Mouse (Mus musculus): ENCODE data around the gene Ripor3.
"Not testable (repeated sequence)": the region's sequence is repeated elsewhere in the genome, so short reads cannot be mapped to it uniquely, and the experiment has no call there.

The Ripor3 gene

DNA sequence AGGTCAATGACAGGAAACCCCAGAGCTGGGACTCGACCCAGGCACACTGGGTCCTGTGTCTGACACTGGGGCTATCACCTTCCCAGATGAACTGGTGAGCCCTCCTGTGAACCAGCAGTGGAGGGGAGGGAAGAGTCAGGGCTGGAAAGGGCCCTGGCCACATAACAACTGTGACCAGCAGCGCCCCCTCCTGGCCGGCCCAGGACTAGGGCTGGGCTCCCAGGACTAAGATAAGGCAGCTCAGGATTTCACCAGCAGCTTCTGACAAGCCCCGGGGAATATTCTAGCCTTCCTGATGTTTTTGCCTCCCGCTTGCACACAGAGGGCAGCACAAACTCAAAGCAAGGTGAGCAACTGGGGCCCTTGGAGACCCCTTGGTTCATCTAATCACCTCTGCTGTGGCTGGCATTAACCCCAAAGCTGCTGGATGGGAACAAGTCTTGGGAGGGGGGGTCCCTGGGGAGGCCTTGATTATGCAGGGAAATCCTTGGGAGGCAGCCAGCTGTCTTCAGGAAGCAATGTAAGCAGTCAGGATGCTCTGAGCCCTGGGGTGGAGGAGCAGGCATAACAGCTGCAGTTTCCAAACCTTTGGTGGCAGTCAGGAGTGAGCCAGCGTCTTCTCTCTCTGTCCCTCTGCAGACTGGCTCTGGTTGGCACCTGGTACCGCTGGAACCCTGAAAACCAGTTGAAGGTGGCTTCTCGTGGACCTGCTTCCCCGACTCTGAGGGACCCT, at the start of gene Ripor3:
Gene Ripor3 (minus strand): TSS at position 683 of the 733 bp plus-strand sequence.
- peak; percentile 68 to 82 for DNase-seq

DNA sequence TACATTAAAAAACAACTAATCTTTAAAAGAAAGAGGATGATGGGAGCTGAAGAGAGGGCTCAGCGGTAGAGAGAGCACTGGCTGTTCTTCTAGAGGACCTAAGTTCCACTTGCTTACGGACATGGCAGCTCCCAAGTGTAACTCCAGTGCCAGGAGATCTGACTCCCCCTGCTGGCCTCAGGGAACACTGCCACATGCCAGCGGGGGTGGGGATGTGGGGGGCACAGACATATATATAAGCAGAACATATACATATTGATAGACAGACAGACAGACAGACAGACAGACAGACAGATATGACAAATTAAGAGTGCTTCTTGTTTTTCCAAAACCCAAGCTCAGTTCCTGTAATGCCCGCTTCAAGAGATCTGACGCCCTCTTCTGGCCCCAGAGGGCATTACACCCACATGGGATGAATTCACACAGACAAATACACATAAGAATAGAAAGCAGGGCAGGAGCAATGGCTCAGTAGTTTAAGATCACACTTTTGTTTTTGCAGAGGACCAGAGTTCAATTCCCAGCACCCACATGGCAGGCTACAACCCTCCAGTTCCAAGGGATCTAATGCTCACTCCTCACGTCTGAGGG, 48.9 kb upstream of the Ripor3 start:
- DNase-seq: no peak

DNA sequence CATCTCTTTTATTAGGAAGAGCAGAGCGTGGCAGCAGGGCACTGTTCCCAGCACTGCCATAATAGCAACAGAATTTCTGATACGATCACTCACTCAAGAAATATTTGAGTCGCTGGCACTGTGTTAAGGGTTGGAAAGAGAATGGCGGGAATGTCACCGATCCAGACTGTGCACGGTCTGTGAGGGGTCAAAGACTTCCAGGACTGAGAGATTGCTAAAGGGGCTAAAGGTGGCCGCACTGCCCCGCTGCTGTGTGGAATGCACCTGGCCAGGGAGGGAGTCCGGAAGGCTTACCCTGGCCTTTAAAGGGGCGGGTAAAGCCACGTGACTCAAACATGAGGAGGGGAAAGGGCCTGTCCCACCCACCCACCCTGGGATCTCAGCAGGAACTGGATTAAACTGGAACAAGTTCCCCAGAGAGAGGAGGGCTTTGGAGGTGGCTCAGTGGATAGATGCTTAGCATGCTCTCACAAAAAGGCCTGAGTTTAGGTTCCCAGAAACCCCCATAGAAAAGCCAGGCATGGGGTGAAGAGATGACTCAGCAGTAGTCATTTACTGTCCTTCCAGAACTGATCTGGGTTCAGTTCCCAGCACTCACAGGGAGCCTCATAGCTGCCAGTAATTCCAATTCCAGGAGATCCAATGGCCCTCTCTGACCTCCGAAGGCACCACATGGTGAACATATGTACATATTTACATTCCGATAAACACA, 48.2 kb upstream of the Ripor3 start:
- no peak for DNase-seq

DNA sequence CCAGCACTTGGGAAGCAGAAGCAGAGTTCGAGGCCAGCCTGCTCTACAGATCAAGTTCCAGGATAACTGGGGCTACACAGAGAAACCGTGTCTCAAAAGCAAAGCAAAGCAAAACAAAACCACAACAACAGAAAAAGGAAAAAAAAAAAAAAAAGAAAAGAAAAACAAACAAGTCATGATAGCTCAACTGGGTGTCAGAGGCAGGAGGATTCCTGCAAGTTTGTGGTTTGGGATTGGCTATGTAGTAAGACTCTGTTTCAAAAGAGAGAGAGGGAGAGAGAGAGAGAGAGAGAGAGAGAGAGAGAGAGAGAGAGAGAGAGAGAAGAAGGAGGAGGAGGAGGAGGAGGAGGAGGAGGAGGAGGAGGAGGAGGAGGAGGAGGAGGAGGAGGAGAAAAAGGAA, 47.5 kb upstream of the Ripor3 start:
- DNase-seq: not testable (repeated sequence)

DNA sequence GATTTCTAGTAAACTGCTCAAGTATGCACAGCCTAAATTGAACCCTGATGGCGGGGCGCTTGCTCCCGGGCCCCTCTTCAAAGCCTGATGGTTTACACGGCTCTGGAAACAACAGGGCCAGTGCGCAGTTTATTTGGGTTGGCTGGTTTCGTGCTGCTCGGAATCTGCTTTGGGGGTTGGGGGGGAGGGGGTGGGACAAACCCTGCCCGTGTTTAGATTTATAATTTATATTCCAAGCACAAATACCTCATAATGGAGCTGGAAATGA, 46.2 kb upstream of the Ripor3 start:
- no peak for DNase-seq

DNA sequence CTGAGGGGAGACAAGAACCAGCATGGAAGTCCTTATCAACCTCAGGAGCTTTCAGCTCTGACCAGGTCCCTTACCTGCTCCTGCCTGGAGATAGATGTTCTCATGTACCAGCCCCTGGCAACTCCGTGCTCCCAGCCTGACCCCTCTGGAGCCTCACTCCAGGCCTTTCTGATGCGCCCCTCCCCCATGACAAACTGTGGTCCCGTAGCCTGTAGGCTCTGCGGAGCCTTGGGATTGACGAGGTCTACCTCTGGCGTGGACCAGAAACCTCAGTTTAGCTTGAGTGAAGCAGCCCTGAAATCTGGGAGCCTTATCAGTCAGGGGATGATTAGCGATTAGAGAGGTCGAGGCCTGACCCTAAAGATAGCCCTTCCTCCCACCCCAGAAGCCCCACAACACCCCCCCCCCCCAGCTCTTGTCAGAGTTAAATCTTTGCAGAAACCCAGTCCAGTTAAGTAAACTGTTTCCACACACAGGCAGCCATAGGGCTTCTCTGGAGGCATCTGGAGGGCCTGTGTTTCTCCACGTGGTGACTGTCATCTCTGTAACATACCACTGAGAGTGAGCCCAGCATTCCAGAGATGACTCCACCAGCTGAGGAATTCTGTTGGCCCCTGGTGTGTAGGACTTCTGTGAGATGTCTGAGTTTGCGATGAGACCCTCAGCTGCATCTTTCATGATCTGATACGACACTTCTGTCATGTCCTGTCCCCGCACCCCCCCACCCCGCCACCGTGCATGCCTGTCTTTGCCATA, 45.7 kb upstream of the Ripor3 start:
- no peak for DNase-seq

DNA sequence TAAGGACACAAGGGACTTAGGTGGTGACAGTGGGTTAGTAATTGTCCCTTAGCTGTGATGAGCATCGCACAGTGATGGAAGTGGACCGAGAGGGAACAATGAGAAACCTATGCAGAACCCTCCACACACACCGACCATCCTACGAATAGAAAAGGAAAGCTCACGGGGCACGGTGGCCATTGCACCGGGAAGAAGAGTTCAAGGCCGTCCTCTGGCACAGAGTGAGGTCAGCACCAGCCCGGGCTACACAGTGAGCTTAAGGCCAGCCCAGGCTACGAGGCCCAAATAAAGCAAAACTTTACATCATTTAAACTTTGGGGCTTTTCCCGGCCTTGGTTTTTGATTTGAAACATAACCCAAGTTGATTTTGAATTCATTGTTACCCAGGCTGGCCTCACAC, 43.7 kb upstream of the Ripor3 start:
- no peak for DNase-seq

DNA sequence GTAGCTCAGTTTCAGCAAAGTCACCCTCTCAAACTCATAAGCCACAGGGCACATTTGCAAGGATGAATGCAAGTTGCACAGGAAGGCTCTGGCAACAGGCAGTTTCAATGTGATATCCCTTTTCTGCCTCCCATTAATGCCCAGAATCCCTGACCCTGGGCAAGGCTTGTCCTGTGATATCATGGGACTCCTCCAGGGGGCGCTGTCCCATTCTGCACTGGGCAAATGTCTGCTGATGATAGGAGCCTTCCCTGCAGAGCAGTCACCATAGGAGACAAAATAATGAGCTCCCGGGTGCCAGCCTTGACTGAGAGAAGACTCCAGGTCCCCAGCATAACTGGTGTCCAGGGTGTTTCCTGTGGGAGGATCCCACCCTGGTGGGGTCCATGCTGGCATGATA, 42.3 kb upstream of the Ripor3 start:
- DNase-seq: peak; percentile 55 to 77

DNA sequence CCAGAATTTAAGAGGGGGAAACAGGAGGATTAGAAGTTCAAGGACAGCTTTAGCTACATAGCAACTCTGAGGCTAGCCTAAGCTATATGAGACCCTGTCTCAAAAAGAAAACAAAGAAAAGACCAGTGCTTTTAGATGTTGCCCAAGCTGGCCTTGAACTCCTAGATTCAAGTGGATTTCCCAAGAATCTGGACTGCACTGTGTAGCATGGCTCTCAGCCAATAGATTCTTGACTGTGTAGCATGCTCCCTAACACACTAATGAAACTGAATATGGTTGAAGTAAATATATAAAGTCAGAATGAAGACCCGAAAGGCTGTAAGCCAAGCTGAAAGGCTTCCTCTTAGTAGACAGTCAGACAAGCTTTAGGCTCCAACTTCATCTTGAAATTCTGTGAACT, 41.7 kb upstream of the Ripor3 start:
- DNase-seq: no peak

DNA sequence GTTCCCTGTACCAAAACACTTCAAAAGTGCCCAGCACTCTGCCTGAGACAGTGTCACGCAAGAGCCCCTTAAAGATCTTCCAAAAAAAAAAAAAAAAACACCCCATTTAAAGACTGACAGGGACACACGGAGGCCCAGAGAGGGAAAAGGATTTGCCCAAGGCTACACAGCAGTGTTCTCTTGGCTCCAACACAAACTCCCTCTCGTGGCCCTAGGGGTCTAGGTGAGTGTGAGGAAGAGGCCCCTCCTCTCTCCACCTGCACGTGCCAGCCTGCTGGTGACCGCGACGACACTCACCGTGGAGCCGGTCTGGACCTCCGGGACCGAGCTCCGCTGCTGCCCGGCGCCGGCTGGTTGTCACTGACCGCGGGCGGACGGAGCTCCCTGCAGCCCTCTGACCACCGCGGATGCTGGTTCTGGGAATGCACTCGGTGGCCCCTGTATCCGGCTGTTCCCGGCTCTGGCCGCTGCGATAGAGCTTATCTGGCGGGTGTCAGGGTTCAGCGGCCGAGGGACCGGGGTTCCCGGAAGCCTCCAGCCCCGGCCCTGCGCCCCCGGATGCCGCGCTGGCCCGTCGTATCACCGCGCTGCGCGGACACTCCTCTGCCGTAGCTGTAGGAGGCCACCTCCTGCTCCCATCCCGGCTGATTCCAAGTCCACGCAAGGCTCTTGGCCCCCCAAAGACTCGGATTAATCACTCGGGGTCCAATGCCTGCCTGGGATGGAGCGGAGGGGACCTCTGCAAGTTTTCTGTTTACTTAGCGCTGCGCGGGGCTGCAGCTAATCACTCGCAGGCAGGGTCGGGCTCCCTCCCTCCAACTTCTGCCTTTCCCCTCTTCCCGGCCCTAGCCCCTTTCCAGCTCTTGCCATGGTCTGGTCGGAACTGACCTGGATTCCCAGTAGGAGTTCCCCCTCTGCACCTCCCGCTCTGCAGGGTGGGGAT, 39.9 kb upstream of the Ripor3 start:
- DNase-seq: peak in 1 of 2 experiments; percentile 49

DNA sequence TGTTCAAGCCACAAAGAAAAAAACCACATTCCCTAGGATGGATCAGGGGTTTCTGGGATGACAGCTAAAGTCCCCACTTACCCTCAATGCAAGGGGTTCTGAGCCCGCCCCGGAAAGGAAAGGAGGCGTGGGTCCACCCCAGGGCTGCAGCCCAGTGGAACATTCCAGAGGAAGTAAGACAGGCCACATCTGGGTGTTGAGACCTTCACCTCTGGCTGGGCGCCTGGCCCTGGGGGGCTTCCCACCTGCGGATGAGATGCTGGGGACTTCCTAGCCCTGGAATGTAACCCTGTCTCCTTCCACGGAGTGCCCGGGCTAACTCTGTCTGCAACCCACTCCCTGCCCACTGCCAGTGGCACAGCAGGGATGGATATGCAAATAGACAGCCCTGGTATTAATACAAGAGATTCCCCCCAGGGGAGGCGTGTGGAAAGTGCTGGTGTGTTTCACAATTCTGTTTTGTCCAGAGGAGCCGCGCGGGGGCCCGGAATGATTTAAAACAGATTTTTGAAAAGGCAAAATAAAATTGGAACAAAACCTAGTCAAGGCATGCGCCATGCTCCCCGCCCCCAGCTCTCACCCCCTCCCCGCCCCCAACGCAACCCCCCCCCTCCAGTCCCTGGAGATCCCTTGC, 38.7 kb upstream of the Ripor3 start:
- no peak for DNase-seq

DNA sequence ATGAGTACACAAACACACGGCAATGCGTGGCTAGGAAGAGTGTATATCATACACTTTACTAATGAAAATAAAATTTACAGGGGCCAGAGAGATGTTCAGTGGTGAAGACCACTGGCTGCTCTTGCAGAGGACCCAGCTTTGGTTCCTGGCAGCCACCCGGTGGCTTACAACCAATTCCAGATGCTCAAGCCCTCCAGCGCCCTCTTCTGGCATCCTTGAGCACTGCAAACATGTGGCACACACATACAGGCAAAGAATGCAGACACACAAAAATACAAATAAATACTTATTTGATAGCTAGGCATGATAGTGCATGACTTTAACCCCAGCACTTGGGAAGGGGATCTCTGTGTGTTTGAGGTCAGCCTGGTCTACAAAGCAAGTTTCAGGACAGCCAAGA, 36.0 kb upstream of the Ripor3 start:
- peak in 1 of 2 experiments; percentile 38 for DNase-seq

DNA sequence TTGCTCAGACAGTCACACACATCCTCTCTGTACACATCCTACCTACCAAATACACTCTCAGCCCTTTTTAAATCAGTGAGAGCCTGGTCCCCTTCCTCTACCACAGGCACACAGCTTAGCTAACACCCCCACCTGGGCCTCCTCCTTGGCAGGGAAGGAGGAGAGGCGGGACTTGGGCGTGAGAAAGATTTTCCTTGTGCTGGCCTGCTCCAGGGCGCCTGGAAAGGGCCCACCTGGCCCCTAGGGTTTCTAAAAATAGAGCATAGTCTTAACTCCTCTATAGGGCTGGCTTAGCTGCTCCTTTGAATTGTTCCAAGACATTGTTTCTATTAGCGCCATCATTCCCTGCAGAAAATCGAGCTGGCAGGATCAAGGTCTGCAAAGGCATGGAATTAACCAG, 35.4 kb upstream of the Ripor3 start:
- peak; percentile 64 to 65 for DNase-seq

DNA sequence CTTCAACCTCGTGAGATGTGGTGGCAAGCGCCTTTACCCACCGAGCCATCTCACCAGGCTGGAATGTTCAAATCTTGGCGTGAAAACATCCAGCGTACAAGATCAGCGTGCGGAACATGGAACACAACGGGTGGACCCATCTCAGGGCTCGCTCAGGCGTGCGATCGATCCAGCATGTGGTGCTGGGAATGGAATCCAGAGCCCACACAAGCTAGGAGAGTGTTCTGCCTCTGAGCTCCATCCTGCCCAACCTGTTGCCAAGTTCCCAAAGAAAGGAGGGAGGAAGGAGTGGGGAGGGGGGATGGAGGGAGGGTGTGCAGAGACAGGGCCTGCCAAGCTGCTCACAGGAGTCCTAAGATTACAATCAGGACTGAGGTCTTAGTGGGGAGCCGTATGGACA, 34.9 kb upstream of the Ripor3 start:
- DNase-seq: peak in 1 of 2 experiments; percentile 32

DNA sequence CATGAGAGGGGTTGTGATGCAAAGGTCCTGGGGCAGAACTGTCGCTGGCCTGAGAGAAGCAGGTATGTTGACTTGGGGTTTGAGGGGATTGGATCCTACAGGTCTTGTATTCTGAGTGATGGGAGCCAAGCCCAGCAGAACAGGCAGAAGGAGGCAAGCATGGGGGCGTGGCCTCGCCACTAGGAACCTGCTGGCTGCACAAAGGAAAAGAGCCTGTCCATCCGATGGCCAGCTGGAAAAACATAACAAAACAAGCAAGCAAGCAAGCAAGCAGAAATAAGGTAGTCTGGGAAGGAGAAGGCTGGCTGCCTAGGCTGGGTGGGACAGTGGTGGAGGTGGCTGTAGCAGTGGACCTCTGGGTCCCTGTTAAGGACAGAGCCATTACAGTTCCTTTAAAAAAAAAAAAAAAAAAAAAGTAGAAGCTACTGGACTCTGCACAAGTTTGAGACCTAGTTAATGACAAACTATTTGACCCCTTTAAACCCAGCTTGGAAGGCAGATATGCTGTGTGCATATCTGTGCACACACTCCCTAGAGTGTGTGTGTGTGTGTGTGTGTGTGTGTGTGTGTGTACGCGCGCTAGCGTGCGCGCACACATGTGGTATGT, 34.4 kb upstream of the Ripor3 start:
- peak; percentile 63 to 75 for DNase-seq

DNA sequence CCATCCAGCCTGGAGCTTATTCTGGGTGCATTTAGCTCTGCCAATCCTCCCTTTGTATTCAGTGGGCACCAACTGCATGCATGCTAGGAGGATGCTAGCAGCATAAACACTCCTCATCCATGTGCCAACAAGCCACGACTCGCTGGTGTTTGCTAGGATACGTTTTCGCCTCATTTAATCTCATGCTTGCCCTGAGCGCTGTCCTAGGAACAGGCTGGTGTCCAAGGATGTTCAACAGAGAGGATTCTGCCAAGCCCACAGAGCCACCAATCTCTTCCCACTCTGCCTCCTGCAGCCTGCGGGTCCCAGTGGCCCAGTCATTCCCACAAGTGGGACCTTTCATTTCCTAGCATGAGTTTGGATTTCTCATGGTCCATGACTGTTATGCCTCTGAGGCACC, 31.6 kb upstream of the Ripor3 start:
- no peak for DNase-seq

DNA sequence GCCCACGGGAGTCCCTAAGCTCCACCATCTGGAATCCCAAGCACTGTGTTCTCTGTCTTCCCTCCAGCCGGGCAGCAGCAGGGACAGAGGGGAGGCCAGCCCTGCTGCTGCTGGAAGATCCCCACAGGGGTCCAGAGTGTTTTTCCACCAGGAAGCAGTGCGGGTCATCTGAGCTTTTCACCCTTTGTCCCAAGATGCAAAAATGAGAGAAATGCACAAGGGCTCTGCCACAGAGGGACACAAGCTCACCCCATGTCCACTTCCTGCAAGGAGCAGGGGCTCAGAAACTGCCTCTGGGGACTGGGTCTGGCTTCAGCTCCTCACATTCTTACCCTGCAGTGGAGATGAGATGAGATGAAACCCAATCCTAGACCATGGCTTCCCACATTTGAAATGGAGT, 30.3 kb upstream of the Ripor3 start:
- DNase-seq: no peak

DNA sequence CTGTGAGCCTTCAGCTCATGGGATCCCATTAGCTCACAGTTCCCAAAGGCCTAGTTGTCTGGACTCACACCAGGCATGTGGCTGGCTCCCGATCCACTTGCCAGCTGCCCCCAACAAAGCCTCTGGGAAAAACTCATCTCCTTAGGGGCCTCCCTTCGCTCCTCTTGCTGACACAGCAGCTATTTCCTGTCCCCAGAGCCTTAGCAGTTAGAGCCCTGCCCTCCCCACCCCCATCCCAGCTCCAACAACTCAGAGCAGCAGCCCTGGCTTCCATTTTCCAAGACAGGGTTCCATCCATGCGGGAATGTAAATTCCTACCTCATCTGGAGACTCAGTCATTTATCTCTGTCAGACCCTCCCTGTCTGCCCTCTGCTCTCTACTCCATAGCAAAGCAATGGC, 26.6 kb upstream of the Ripor3 start:
- DNase-seq: no peak

DNA sequence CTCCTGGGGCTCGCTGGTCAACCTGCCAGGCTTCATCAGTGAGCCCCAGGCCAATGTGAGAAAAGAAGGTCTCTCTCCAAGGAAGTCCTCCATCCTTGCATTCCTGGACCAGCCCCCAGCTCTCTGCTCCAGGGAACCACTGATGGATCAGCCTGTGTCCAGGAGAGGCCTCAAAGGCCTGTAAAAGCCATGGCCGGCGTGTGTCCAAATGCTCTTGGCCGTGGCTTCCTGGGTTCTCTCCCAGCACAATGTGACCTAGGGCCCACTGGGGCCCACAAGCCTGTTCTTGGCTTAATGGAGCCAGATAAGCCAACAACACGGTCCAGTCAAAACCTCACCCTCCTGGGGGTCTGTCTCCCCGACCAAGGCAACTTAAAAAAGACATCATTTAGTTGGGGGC, 25.5 kb upstream of the Ripor3 start:
- DNase-seq: no peak

DNA sequence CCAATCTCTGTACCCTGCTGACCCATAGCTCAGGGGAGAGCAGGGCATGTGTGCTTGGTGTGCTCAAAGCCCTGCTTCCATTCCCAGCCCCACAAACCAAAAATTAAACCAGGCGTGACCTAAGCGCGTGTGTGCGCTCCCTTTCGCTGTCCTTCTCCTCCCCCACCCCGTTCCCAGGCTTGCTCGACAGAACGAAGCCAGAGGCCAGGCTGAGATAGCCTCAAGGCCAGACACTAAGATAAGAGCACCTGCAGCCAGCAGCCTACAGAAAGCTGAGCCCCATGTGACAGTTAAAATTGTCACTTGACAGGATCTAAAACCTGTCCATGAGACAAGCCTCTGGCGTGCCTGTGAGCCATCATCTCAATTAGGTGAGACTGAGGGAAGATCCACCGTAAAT, 23.5 kb upstream of the Ripor3 start:
- DNase-seq: no peak

DNA sequence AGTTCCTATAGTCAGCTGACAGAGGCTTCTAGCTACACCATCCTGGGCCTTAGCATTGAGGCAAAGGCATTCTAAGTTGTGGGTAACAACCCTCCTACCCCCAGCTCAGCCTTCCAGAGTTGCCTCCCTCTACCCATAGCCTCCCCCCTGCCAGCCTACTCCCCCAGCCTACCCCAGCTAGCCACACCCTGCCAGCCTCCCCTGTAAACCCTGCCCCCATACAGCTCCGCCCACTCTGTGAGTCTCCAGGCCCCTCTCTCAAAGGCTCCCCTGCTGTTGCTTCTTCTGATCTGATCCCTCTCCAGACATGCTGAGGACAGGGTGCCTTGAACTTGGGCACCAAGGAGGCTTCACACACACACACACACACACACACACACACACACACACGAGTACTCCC, 21.4 kb upstream of the Ripor3 start:
- DNase-seq: no peak

DNA sequence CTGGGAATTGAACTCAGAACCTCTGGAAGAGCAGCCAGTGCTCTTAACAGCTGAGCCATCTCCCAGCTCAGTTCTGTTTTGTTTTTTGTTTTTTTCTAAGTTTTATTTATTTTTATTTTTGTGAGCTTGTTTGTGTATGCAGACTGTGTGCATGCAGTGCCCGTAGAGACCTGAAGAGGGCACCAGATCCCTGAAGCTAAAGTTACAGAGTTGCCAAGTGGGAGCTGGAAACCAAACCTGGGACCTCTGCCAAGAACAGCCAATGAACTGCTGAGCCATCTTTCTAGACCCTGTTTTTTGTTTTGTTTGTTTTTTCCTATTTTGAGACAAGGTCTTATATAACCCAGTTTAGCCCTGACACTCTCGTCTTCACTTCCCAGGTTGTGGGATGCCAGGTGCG, 18.0 kb upstream of the Ripor3 start:
- no peak for DNase-seq

Measured in kidney, adult 8-10 months (tissue).